Mouse (Mus musculus) heart, embryonic 14.5 days (tissue): ENCODE results near the gene Neurl3. TPM values are rescaled to one million over a fixed set of nuclear protein-coding genes. Genes with fewer than 3 reads are reported as not detected.
A peak's percentile ranks its signal among the peaks of the same experiment; 100 is the strongest.

Experiments
- ATAC-seq: fragments of 200-750 bp; cut with Nextera tagmentation; 2 replicates; pipeline ENCODE4 v1.8.0; 2017; ENCODE audit warnings: low read depth, moderate TSS enrichment; ENCODE audit not compliant: insufficient number of reproducible peaks, insufficient read depth, low FRiP score
- H3K27ac ChIP-seq, 2 experiments: fragments of 200-500 bp in 1 of 2; fragments of 300-500 bp in 1 of 2; sonication (generic) in 1 of 2; replicated peaks in 1 of 2; 2 replicates each; pipeline ENCODE4 v1.5.1; 2012 to 2014; ENCODE audit warnings: low read depth in 2 of 2, low read length in 2 of 2, control low read depth in 1 of 2, mild to moderate bottlenecking in 1 of 2, mixed read lengths in 1 of 2; ENCODE audit not compliant: control insufficient read depth in 1 of 2, insufficient read depth in 1 of 2
- H3K27me3 ChIP-seq: fragments of 300-500 bp; sonication (generic); 2 replicates; pipeline ENCODE4 v1.6.1; 2014; ENCODE audit warnings: mild to moderate bottlenecking, low read length, control low read depth; ENCODE audit not compliant: control insufficient read depth, insufficient read depth
- H3K36me3 ChIP-seq: fragments of 300-500 bp; sonication (generic); 2 replicates; pipeline ENCODE4 v1.6.1; 2014; ENCODE audit warnings: mild to moderate bottlenecking, control low read depth, low read length, mixed read lengths; ENCODE audit not compliant: control insufficient read depth, insufficient read depth
- H3K4me1 ChIP-seq, 2 experiments: fragments of 200-500 bp in 1 of 2; fragments of 300-500 bp in 1 of 2; sonication (generic) in 1 of 2; 2 replicates each; pipeline ENCODE4 v1.6.1; 2012 to 2014; ENCODE audit warnings: low read length in 2 of 2, control low read depth in 1 of 2, mixed read lengths in 1 of 2; ENCODE audit not compliant: control insufficient read depth in 2 of 2, insufficient read depth in 2 of 2
- H3K4me2 ChIP-seq: fragments of 300-500 bp; sonication (generic); 2 replicates; pipeline ENCODE4 v1.6.1; 2014; ENCODE audit warnings: mild to moderate bottlenecking, low read length
- H3K4me3 ChIP-seq, 2 experiments: fragments of 200-500 bp in 1 of 2; fragments of 300-500 bp in 1 of 2; sonication (generic) in 1 of 2; 2 replicates each; pipeline ENCODE4 v1.5.1; 2012 to 2014; ENCODE audit warnings: low read length in 2 of 2, mild to moderate bottlenecking in 2 of 2, control low read depth in 1 of 2, low read depth in 1 of 2, moderate library complexity in 1 of 2; ENCODE audit not compliant: control insufficient read depth in 1 of 2, insufficient read depth in 1 of 2
- H3K9ac ChIP-seq: fragments of 300-500 bp; sonication (generic); 2 replicates; pipeline ENCODE4 v1.6.1; 2014; ENCODE audit warnings: mild to moderate bottlenecking, low read length
- H3K9me3 ChIP-seq: fragments of 300-500 bp; sonication (generic); 2 replicates; pipeline ENCODE4 v1.6.1; 2016; ENCODE audit warnings: low read length, control low read depth; ENCODE audit not compliant: control insufficient read depth
- WGBS: fragments of 180-500 bp; shearing (Covaris S2); extraction: QIAGEN DNeasy Blood & Tissue Kit; methylation state at CpG from one replicate; pipeline ENCODE4 v1.1.7; 2014; 5-methylcytosine and 5-hydroxymethylcytosine counted together
- polyA plus RNA-seq: library from polyadenylated mRNA; unstranded; fragments of >200 nt; fragmentation: Nextera tagmentation; extraction: Ambion mirVana; gene quantifications from 2 replicates; pipeline ENCODE4 v1.2.1, GENCODE M21; 2014

Neurl3 gene
- polyA plus RNA-seq: 4.6 and 5.2 TPM in 2 replicates

DNA sequence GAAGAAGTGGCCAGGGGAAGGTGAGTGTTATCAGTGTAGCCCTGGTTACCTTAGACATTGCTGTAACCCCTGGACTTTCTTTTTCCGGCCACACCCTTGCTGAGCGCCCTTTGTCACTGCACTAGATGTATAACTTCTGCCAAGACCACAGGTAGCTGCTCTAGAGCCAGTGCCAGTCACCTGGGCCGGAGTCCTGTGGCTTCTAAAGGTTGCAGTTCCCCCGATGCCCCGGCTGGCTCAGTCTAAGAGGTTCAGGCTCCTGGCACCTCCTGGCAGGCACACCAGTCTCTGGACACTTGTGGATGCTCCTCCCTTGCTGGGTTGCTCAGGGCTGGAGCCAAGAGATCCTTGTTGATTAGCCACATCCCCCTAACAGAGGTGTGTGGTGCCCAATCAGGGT, at the start of gene Neurl3:
Neurl3 (minus strand) TSS at position 225 of the 400 bp plus-strand sequence.
- peaks cover 33 to 36% of the 10 kb centered on the region in 2 experiments for H3K4me1 ChIP-seq
- H3K4me3 ChIP-seq: peak within 1 kb of the TSS in 1 of 2 experiments; percentile 13; a peak in 2 of 4 replicates
- no peak for ATAC-seq

DNA sequence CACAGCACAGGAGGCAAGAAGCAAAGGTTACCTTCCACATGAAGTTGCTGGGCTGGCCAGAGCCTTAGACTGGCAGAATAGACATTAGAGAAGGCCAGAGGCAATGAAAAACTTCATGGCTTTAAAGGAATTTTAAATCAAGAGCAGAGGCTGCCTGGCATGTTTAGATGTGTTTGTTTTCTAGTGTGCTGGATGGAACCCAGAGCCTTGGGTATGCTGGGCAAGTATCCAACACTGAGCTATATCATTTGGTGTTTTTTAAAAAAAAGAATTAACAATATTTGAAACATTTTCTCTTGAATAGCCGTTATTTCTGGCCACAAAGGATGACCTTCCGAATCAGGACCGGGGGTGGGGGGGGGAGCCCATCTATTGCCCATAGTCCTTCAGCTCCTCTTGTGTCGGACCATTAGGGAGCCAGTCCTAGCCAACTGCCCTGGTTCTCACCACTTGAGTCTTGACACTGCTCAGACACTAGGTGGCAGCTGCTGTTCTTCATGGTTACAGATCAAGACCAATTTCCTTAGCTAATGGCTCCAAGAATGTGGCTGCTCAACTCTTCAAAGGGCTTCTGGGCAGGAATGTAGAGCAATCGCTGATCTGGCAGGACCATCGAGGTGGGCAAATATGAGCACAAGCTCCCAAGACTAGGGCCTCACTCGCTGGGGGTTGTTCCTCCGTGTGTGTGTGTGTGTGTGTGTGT, 49.4 kb upstream of the Neurl3 start:
- peak; percentile 25; the same call in 1 of the 2 replicates for ATAC-seq
- no peaks in the 10 kb centered on the region for H3K9me3 ChIP-seq
- 34% methylated on average over 8 of the region's 8 CpGs for WGBS
- no peaks in the 10 kb centered on the region for H3K27me3 ChIP-seq
- H3K9ac ChIP-seq: no peak overlapping the region
- H3K4me1 ChIP-seq: peaks cover 4 to 16% of the 10 kb centered on the region in 2 experiments; a peak in 2 of 4 replicates
- H3K36me3 ChIP-seq: peaks cover 40% of the 10 kb centered on the region
- H3K4me3 ChIP-seq: no peak overlapping the region
- no peak overlapping the region for H3K4me2 ChIP-seq
- H3K27ac ChIP-seq: no peak overlapping the region

More for the DNA sequence above, at the start of gene Neurl3:
- 0 out of 2 replicates have a peak, but pooled peaks cover 3% of the 10 kb centered on the region for H3K27me3 ChIP-seq
- peak within 1 kb of the TSS; percentile 53 for H3K4me2 ChIP-seq
- peak within 1 kb of the TSS; percentile 67 to 71; a peak in 3 of 4 replicates for H3K27ac ChIP-seq
- no peaks in the 10 kb centered on the region for H3K9me3 ChIP-seq
- H3K36me3 ChIP-seq: no peaks in the 10 kb centered on the region
- H3K9ac ChIP-seq: peak within 1 kb of the TSS; percentile 41; the same call in 1 of the 2 replicates
- WGBS: 84% methylated on average over 5 of the region's 5 CpGs

DNA sequence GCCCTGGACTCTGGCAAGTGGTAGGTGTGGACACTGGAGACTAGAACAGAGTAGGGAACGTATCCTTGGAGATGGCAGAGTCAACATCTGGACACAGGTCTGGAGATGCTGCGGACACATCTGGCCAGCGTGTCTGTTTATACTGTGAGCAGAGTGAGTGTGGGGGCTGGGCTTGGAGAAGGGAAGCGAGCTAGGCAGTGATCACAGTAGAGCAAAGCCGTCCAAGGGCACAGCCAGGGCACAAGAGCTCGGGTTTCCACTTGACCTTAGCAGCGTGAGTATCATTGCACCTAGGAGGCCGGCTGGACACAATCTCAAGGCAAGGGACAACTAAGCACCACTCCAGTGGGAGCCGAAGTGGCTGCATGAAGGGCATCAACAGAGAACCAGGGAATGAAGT, 48.6 kb upstream of the Neurl3 start:
- ATAC-seq: no peak
- H3K4me1 ChIP-seq: peaks cover 4 to 13% of the 10 kb centered on the region in 2 experiments; a peak in 1 of 4 replicates
- 57% methylated on average over 9 of the region's 9 CpGs for WGBS

GRCm38 (mm10) chr1:36321829-36322573, 47.5 kb upstream of the Neurl3 start:
- Histone ChIP-seq H3K4me1 (peaks cover 4 to 13% of the 10 kb centered on the region in 2 experiments; a peak in 1 of 4 replicates), H3K4me2 (no peak overlapping the region), H3K36me3 (peaks cover 52% of the 10 kb centered on the region), H3K9ac (no peak overlapping the region), H3K27me3 (no peaks in the 10 kb centered on the region), H3K4me3 (no peak overlapping the region), H3K9me3 (no peaks in the 10 kb centered on the region), H3K27ac (no peak overlapping the region)
- WGBS: 71% methylated on average over 11 of the region's 11 CpGs
- no peak for ATAC-seq

More for the DNA sequence above, 48.6 kb upstream of the Neurl3 start:
- peaks cover 48% of the 10 kb centered on the region for H3K36me3 ChIP-seq
- H3K9ac ChIP-seq: no peak overlapping the region; the same call in 1 of the 2 replicates
- no peak overlapping the region for H3K4me3 ChIP-seq
- no peak overlapping the region for H3K27ac ChIP-seq
- no peaks in the 10 kb centered on the region for H3K9me3 ChIP-seq
- no peaks in the 10 kb centered on the region for H3K27me3 ChIP-seq
- no peak overlapping the region for H3K4me2 ChIP-seq

DNA sequence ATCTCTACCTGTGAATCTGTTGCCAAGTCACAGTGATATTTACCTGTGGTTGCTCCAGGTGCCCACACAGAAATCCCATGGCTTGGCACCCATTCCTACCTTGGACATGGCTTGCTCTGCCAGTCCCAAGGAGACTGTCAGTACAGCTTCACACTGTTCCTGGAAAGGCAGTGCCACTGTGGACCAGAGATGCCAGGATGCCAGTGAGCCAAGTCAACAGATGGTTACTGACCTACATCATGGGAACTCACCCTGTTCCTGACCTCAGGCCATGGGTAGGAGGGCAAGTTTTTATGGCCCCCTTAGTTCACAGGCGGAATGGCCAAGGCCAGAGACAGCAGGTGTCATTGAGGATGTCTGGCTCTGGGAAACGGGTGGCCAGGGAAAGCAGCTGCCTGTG, 46.7 kb upstream of the Neurl3 start:
- Histone ChIP-seq H3K27ac (no peak overlapping the region), H3K4me2 (no peak overlapping the region), H3K9ac (no peak overlapping the region), H3K36me3 (peaks cover 60% of the 10 kb centered on the region), H3K4me3 (no peak overlapping the region), H3K9me3 (no peaks in the 10 kb centered on the region), H3K4me1 (peaks cover 4 to 13% of the 10 kb centered on the region in 2 experiments; a peak in 1 of 4 replicates), H3K27me3 (no peaks in the 10 kb centered on the region)
- WGBS: 78% methylated on average over 2 of the region's 2 CpGs
- ATAC-seq: no peak

DNA sequence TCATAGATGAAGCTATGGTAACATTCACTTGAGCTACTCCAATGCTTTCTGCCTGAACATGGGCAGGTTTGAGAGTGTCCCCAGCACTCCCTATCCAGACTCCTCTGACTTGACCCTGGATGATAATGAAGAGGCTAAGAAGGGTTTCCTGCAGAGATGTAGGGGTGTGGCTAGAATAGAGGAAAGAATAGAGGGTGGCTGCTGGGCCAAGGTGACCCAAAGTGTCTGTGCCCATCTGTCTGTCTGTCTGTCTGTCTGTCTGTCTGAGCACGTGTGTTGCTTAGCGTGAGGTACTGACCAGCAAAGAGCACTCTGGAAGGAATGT, 41.3 kb upstream of the Neurl3 start:
- H3K27ac ChIP-seq: no peak overlapping the region
- H3K36me3 ChIP-seq: peaks cover 59% of the 10 kb centered on the region
- WGBS: 76% methylated on average over 2 of the region's 2 CpGs
- no peak for ATAC-seq
- no peak overlapping the region for H3K4me2 ChIP-seq
- H3K9me3 ChIP-seq: no peaks in the 10 kb centered on the region
- H3K4me1 ChIP-seq: no peaks in the 10 kb centered on the region
- no peak overlapping the region for H3K9ac ChIP-seq
- no peak overlapping the region for H3K4me3 ChIP-seq
- H3K27me3 ChIP-seq: no peaks in the 10 kb centered on the region

- H3K36me3 ChIP-seq: peaks cover 55% of the 10 kb centered on the region
- H3K27me3 ChIP-seq: no peaks in the 10 kb centered on the region
- H3K9ac ChIP-seq: no peak overlapping the region
- WGBS: 82% methylated on average over 11 of the region's 11 CpGs
- no peak overlapping the region for H3K4me3 ChIP-seq
- H3K4me1 ChIP-seq: no peaks in the 10 kb centered on the region; a peak in 2 of 4 replicates
- no peak overlapping the region for H3K4me2 ChIP-seq
- no peaks in the 10 kb centered on the region for H3K9me3 ChIP-seq
- H3K27ac ChIP-seq: no peak overlapping the region
- ATAC-seq: no peak
These were observed 40.7 kb upstream of the Neurl3 start for GRCm38 (mm10) chr1:36314959-36315775.
